Mouse (Mus musculus) midbrain, embryonic 11.5 days (tissue): Measurements from ENCODE around the gene Daxx. TPM values are rescaled to one million over a fixed set of nuclear protein-coding genes. Genes with fewer than 3 reads are reported as not detected.
A peak's percentile ranks its signal among the peaks of the same experiment; 100 is the strongest.

ENCODE experiments used
- ATAC-seq: fragments of 200-750 bp; cut with Nextera tagmentation; 2 replicates; pipeline ENCODE4 v1.8.0; 2017; ENCODE audit warnings: moderate TSS enrichment, moderate library complexity; ENCODE audit not compliant: low FRiP score
- DNase-seq: peaks from one replicate; pipeline ENCODE4 v3.0.0; 2015; ENCODE audit warnings: low spot score; ENCODE audit errors: missing footprints
- H3K27ac ChIP-seq: fragments of 300-500 bp; sonication (generic); 2 replicates; pipeline ENCODE4 v1.5.1; 2014; ENCODE audit warnings: low read depth, low read length
- H3K27me3 ChIP-seq: fragments of 300-500 bp; sonication (generic); 2 replicates; pipeline ENCODE4 v1.6.1; 2014; ENCODE audit warnings: mild to moderate bottlenecking, low read length, moderate library complexity, mixed read lengths; ENCODE audit not compliant: control insufficient read depth, insufficient read depth
- H3K36me3 ChIP-seq: fragments of 300-500 bp; sonication (generic); 2 replicates; pipeline ENCODE4 v1.6.1; 2014; ENCODE audit warnings: mild to moderate bottlenecking, low read length, moderate library complexity, mixed read lengths; ENCODE audit not compliant: control insufficient read depth, insufficient read depth
- H3K4me1 ChIP-seq: fragments of 300-500 bp; sonication (generic); 2 replicates; pipeline ENCODE4 v1.6.1; 2014; ENCODE audit warnings: low read length; ENCODE audit not compliant: control insufficient read depth, insufficient read depth
- H3K4me2 ChIP-seq: fragments of 300-500 bp; sonication (generic); 2 replicates; pipeline ENCODE4 v1.6.1; 2014; ENCODE audit warnings: mild to moderate bottlenecking, moderate library complexity
- H3K4me3 ChIP-seq: fragments of 300-500 bp; sonication (generic); 2 replicates; pipeline ENCODE4 v1.5.1; 2014; ENCODE audit warnings: low read depth, low read length
- H3K9ac ChIP-seq: fragments of 300-500 bp; sonication (generic); 2 replicates; pipeline ENCODE4 v1.6.1; 2014; ENCODE audit warnings: low read length
- H3K9me3 ChIP-seq: fragments of 300-500 bp; sonication (generic); 2 replicates; pipeline ENCODE4 v1.6.1; 2016; ENCODE audit warnings: low read length; ENCODE audit not compliant: control insufficient read depth
- WGBS: fragments of 180-500 bp; shearing (Covaris S2); extraction: QIAGEN DNeasy Blood & Tissue Kit; methylation state at CpG from one replicate; pipeline ENCODE4 v1.1.7; 2014; 5-methylcytosine and 5-hydroxymethylcytosine counted together
- polyA plus RNA-seq: library from polyadenylated mRNA; unstranded; fragments of >200 nt; fragmentation: Nextera tagmentation; extraction: Ambion mirVana; gene quantifications from 2 replicates; pipeline ENCODE4 v1.2.1, GENCODE M21; 2014

Daxx gene
- polyA plus RNA-seq, 1 experiment from 2014 or later, result 60.4 TPM

DNA sequence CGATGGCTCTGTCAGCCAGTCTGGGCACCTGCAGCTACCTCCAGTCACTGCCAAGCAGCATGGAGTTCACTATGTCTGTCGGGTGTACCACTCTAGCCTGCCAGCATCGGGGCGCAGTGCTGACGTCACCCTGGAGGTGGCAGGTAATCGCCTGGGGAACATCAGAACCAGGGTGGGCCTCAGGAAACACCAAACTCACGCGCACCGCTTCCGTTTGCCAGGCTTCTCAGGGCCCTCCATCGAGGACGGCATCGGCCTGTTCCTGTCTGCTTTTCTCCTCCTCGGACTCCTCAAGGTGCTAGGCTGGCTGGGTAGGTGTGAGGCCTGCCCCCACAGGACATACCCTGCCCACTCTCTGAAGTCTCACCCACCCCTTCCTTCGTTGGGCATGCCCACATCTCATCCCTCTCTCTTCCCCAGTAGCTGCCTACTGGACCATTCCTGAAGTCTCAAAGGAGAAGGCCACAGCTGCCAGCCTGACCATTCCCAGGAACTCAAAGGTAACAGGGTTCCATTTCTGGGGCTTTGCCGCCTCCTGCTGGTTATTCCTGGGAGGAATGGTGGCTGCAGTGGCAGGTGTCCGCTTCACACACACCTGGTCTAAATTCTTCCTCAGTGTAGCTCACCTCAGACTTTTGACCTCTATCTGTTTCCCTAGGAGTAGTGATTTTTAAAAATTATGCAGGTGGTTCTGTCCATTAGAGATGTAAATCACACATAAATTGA, 17.2 kb downstream of the Daxx start:
- Histone ChIP-seq H3K4me1 (peaks cover 13% of the 10 kb centered on the region), H3K4me2 (no peak overlapping the region), H3K36me3 (no peaks in the 10 kb centered on the region), H3K27ac (no peak overlapping the region), H3K9me3 (no peaks in the 10 kb centered on the region), H3K27me3 (no peaks in the 10 kb centered on the region), H3K9ac (no peak overlapping the region), H3K4me3 (no peak overlapping the region)
- DNase-seq, result no peak
- no peak for ATAC-seq
- 73% methylated on average over 17 of the region's 17 CpGs for WGBS

DNA sequence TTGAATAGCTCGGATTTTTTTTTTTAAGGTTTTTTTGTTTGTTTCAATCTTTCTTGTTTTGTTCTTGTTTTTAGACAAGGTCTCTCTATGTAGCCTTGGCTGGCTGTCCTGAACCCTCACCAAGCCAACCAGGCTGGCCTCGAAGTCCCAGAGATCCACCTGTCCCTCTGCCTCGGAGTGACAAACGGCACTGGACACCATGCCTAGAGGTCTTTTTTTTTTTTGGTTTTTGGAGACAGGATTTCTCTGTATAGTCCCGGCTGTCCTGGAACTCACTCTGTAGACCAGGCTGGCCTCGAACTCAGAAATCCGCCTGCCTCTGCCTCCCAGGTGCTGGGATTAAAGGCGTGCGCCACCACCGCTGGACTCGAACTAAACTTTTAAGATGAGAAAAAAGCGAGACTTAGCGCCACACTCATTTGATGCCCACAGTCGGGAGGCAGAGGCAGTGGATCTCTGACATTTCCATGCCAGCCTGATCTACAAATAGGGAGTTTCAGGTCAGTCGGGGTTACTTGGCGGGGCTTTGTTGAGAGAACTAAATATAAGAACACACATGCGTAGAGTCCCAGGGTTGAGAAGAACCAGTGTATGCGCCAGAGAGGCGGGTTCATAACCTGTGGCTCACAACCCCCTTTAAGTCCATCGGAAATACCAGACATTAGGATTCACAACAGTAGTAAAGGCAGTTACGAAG, 19.2 kb downstream of the Daxx start:
- H3K27ac ChIP-seq, result no peak overlapping the region
- H3K9me3 ChIP-seq, result no peaks in the 10 kb centered on the region
- 63% methylated on average over 21 of the region's 21 CpGs for WGBS
- no peak for ATAC-seq
- peak overlapping the region; percentile 89 for H3K4me2 ChIP-seq
- H3K4me1 ChIP-seq, result peaks cover 15% of the 10 kb centered on the region
- H3K36me3 ChIP-seq, result no peaks in the 10 kb centered on the region
- peak overlapping the region; percentile 88 for H3K9ac ChIP-seq
- no peaks in the 10 kb centered on the region for H3K27me3 ChIP-seq
- no peak for DNase-seq
- peak overlapping the region; percentile 87 for H3K4me3 ChIP-seq

DNA sequence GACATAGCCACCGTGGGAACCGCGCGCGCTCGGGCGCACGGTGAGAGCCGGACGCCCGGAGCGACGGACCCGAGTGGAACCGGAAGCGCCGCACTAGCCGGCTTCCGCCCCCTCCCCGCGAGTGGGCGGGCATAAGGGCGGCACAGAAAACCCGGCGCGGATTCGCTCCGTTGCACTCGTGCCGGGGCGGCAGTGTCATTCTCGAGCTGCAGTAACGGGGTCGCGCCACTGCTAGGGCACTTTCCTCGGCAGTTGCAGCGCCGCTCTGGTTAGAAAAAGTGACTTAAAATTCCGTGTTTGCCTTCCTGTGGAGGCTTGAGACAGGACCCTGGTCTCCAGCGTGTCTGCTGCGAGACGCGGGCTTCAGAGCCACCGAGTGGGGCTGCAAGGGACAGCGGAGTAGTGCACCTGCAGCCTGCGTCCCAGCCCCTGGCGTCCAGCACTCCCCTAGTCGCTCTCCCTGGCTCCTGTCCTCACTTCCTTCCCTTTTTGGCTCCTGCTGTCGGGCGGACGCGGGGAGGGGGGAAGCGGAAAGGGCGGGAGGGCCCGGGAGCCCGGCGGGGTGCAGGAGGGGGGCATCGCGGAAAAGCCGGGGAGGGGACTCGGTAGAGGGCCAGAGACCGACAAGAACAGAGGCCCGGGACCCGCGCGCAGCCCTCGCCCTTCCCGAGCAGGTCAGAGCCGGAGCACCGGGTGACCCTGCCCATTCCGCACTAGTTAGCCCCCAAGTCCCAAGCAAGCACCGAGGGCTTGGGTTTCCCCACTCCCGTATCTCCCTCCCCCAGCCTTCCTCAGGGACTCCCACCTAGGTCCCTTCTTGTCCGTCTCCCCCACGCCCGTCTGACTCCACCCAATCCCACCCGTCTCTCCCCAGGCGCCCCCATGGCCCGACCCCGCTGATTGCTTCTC, 20.4 kb downstream of the Daxx start, which contains the start of gene Rgl2:
Gene Rgl2, plus strand, starts transcription at position 173 of the 909 bp plus-strand sequence.
- ATAC-seq (peak; percentile 82), DNase-seq (peak; percentile 100)
- peaks cover 15% of the 10 kb centered on the region for H3K4me1 ChIP-seq
- no peaks in the 10 kb centered on the region for H3K9me3 ChIP-seq
- peak within 1 kb of the TSS; percentile 87 for H3K4me3 ChIP-seq
- H3K36me3 ChIP-seq, result no peaks in the 10 kb centered on the region
- no peaks in the 10 kb centered on the region for H3K27me3 ChIP-seq
- peak within 1 kb of the TSS; percentile 89 for H3K27ac ChIP-seq
- peak within 1 kb of the TSS; percentile 88 for H3K9ac ChIP-seq
- H3K4me2 ChIP-seq, result peak within 1 kb of the TSS; percentile 89
- under 1% methylated on average over 77 of the region's 80 CpGs for WGBS

DNA sequence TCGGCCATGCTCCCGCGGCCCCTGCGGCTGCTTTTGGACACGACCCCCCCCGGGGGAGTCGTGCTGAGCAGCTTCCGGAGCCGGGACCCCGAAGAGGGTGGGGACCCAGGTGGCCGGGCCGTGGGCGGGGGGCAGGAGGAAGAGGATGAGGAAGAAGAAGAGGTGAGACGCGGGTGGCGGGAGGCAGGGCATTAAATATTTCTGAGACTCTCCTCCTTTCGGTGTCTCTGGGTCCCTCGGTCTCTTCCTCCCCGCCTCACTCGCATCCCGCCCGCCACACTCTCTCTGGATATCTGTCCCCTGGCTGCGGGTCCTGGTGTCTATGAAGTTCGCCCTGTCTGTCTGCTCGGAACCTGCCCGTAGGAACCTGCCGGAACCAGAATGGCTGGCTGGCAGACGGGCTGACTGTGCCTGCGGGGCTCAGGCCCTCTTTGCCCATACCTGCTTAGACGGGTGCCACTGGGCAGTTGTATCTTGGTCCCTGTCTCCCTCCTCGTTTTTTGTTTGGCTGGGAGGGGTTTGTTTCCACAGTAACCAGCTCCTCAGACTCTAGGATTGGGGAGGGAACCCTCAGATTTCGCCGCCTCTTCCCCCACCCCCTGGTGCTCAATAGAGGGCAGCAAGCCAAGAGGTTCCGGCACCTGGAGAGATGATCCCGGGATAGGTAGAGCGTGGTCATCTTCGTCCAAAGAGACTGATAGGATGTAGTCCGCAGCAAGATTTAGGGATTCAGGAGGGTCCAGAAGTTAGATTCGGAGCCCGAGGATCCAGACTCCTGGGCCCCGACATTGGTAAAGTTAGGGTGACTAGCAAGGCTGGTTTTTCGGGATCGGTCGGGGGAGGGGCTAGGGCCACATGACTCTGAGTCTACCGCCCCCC, 21.3 kb downstream of the Daxx start:
- ATAC-seq, result peak; percentile 12; the same call in 1 of the 2 replicates
- peak; percentile 90 for DNase-seq
- WGBS, result under 1% methylated on average over 45 of the region's 45 CpGs
- H3K4me1 ChIP-seq, result peaks cover 15% of the 10 kb centered on the region
- H3K9me3 ChIP-seq, result no peaks in the 10 kb centered on the region
- peak overlapping the region; percentile 87 for H3K4me3 ChIP-seq
- peak overlapping the region; percentile 89 for H3K4me2 ChIP-seq
- H3K36me3 ChIP-seq, result no peaks in the 10 kb centered on the region
- no peaks in the 10 kb centered on the region for H3K27me3 ChIP-seq
- peak overlapping the region; percentile 88 for H3K9ac ChIP-seq
- peak overlapping the region; percentile 89 for H3K27ac ChIP-seq

DNA sequence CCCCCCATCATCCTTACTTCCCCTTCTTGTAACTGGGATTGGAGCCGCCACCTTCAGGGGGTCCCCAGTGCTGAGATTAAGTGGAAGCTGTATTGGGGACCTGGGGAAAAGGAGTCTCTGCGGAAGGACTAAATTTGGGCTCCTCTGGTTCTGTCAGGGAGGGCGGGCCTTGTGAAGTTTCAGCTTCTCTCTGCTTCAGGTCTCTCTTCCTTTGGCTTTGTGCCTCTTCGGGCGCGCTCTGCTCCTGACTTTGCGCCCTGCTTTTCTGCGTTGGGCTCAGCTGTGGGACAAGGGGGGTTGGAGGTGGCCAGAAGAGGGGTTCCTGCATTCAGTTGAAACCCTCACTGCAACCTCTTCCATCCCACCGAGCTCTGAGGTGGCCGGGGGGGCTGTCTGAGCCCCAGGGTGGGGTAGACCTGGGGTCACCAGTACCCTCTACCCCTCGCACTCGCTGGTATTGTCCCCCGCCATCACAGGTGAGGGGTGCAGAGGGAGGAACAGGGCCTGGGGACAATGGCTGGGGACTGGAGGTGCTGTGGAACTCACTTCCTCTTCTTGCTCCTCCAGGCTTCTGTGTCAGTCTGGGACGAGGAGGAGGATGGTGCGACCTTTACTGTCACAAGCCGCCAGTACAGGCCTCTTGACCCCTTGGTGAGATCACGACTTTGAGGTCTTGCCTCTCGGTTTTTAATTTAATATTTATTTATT, 22.1 kb downstream of the Daxx start:
- H3K4me2 ChIP-seq, result peak overlapping the region; percentile 89
- H3K36me3 ChIP-seq, result no peaks in the 10 kb centered on the region
- WGBS, result 35% methylated on average over 18 of the region's 18 CpGs
- H3K9me3 ChIP-seq, result no peaks in the 10 kb centered on the region
- peak overlapping the region; percentile 88 for H3K9ac ChIP-seq
- no peak for ATAC-seq
- H3K4me3 ChIP-seq, result peak overlapping the region; percentile 87
- H3K4me1 ChIP-seq, result peaks cover 15% of the 10 kb centered on the region
- no peaks in the 10 kb centered on the region for H3K27me3 ChIP-seq
- no peak overlapping the region for H3K27ac ChIP-seq
- no peak for DNase-seq

DNA sequence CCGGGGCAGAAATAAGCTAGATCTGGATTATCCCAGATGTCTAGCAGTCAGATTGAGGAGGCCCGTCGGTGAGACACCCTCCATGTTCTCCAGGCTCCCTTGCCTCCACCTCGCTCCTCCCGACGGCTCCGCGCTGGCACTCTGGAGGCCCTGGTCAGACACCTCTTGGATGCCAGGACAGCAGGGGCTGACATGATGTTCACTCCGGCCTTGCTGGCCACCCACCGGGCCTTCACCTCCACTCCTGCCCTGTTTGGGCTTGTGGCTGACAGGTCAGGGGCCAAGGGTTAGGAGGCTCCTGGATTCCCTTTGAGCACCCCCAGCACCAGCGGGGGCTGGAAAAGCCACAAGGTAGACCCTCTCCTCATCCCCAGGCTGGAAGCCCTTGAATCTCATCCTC, 22.7 kb downstream of the Daxx start:
- Histone ChIP-seq H3K4me2 (no peak overlapping the region), H3K4me3 (no peak overlapping the region), H3K9ac (no peak overlapping the region), H3K27ac (no peak overlapping the region), H3K27me3 (no peaks in the 10 kb centered on the region), H3K9me3 (no peaks in the 10 kb centered on the region), H3K36me3 (peaks cover under 1% of the 10 kb centered on the region), H3K4me1 (peaks cover 15% of the 10 kb centered on the region)
- DNase-seq (no peak), ATAC-seq (no peak)
- WGBS, result 92% methylated on average over 11 of the region's 11 CpGs

DNA sequence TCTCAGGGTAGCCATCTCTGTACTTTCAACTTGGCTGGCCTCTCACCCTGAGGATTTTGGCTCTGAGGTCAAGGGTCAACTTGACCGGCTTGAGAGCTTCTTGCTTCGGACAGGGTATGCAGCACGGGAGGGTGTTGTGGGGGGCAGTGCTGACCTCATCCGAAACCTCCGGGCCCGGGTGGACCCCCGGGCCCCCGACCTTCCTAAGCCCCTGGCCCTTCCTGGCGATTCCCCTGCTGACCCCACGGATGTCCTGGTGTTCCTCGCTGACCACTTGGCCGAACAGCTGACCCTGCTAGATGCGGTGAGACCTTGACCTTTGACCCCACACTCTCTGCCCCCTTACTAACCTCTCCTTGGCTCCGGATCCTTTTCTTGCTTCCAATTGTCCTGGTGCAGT, 23.2 kb downstream of the Daxx start:
- Histone ChIP-seq H3K27ac (no peak overlapping the region), H3K9me3 (no peaks in the 10 kb centered on the region), H3K36me3 (peaks cover 5% of the 10 kb centered on the region), H3K9ac (no peak overlapping the region), H3K27me3 (no peaks in the 10 kb centered on the region), H3K4me1 (peaks cover 15% of the 10 kb centered on the region), H3K4me3 (no peak overlapping the region), H3K4me2 (no peak overlapping the region)
- no peak for ATAC-seq
- no peak for DNase-seq
- 89% methylated on average over 14 of the region's 14 CpGs for WGBS

DNA sequence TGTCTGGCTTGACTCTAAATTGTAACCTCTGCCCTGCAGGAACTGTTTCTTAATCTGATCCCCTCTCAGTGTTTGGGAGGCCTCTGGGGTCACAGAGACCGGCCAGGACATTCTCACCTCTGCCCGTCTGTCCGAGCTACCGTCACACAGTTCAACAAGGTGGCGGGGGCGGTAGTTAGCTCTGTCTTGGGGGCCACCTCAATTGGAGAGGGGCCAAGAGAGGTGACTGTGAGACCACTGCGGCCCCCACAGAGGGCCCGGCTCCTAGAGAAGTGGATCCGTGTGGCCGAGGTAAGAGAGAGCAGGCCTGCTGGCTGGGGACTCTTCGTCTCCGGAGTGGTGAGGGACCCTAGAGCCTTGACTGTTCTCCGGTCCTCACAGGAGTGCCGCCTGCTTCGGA, 23.8 kb downstream of the Daxx start:
- H3K36me3 ChIP-seq, result peaks cover 8% of the 10 kb centered on the region
- no peak for DNase-seq
- no peak for ATAC-seq
- no peak overlapping the region for H3K4me3 ChIP-seq
- 90% methylated on average over 15 of the region's 15 CpGs for WGBS
- no peaks in the 10 kb centered on the region for H3K27me3 ChIP-seq
- H3K9me3 ChIP-seq, result no peaks in the 10 kb centered on the region
- peaks cover 15% of the 10 kb centered on the region for H3K4me1 ChIP-seq
- no peak overlapping the region for H3K27ac ChIP-seq
- H3K9ac ChIP-seq, result no peak overlapping the region
- no peak overlapping the region for H3K4me2 ChIP-seq
